Comparison of ENCODE assay signal across 20 mouse cellular contexts in genomic region chr6:30252271-30253010, GRCm38 (mm10). TPM values are rescaled to one million over a fixed set of nuclear protein-coding genes. Genes with fewer than 3 reads are reported as not detected.
DNase-seq lines count a peak whose midpoint lies in the region; ATAC-seq and TF ChIP-seq lines count a peak whose summit lies in the region.
"Had no signal": no experiment of that assay in that cellular context is flagged by ENCODE, and none has a peak within 500 bp of the region (broad histone marks: within the 10 kb centered on the region; RNA-seq: fewer than 3 reads in every experiment).

No protein-coding gene starts in this region.

- DNase-seq in gastrocnemius, adult 2 months, result no peak
- DNase-seq in gastrocnemius, postnatal 36 days, result no peak
- DNase-seq in kidney, adult 9 months, result peak; percentile 7
- DNase-seq in Muller cell, postnatal 12 days (ENCODE audit: inconsistent ontology term), result peak; percentile 63
- peak; percentile 40 for DNase-seq in gonadal fat pad, adult 2 months (ENCODE audit: low read depth)
- DNase-seq in neural tube, embryonic 10.5 days (ENCODE audit: extremely low spot score, low spot score), result no peak
- DNase-seq: adrenal gland, postnatal 25 days; cerebellum, adult 9-11 months; lung, adult 2 months; lung, postnatal 4 days; thymus, adult 18-20 months had no signal

- 88% methylated on average over 5 of the region's 5 CpGs for WGBS in kidney, embryonic 15.5 days
- WGBS in hindbrain, embryonic 12.5 days, result 93% methylated on average over 5 of the region's 5 CpGs

- H3K4me2 ChIP-seq in kidney, embryonic 15.5 days, result no peak overlapping the region
- no peak overlapping the region for H3K4me2 ChIP-seq in hindbrain, embryonic 12.5 days (replicated peaks)
- H3K4me2 ChIP-seq: embryonic facial prominence, embryonic 12.5 days; forebrain, embryonic 12.5 days; hindbrain, embryonic 15.5 days; limb, embryonic 13.5 days; neural tube, embryonic 13.5 days had no signal

- no peak for TF ChIP-seq CTCF in gastrocnemius, adult 2 months (IDR thresholded peaks at IDR 0.05)

- no peaks in the 10 kb centered on the region for H3K27me3 ChIP-seq in kidney, embryonic 15.5 days
- no peaks in the 10 kb centered on the region for H3K27me3 ChIP-seq in hindbrain, embryonic 12.5 days
- H3K27me3 ChIP-seq: embryonic facial prominence, embryonic 12.5 days; forebrain, embryonic 12.5 days; hindbrain, embryonic 15.5 days; limb, embryonic 13.5 days; neural tube, embryonic 13.5 days had no signal

- peaks cover 60% of the 10 kb centered on the region for H3K36me3 ChIP-seq in kidney, embryonic 15.5 days
- H3K36me3 ChIP-seq in hindbrain, embryonic 12.5 days, result peaks cover 18% of the 10 kb centered on the region

- ATAC-seq in kidney, embryonic 15.5 days (replicated peaks; ENCODE audit: low FRiP score), result no peak
- no peak for ATAC-seq in hindbrain, embryonic 12.5 days (ENCODE audit: low FRiP score)
- ATAC-seq: midbrain, embryonic 16.5 days had no signal

- intact Hi-C loops in gastrocnemius, adult 2 months (cut with DNase I), result no loop called here
- intact Hi-C loops in gastrocnemius, postnatal 36 days (cut with DNase I), result no loop called here

- peak overlapping the region; percentile 71 for H3K27ac ChIP-seq in gastrocnemius, adult 2 months
- no peak overlapping the region for H3K27ac ChIP-seq in kidney, embryonic 15.5 days
- H3K27ac ChIP-seq in hindbrain, embryonic 12.5 days, result no peak overlapping the region
- H3K27ac ChIP-seq: embryonic facial prominence, embryonic 12.5 days; forebrain, embryonic 12.5 days; hindbrain, embryonic 15.5 days; left cerebral cortex, adult 2 months; limb, embryonic 13.5 days; neural tube, embryonic 13.5 days had no signal

- no peak overlapping the region for H3K9ac ChIP-seq in kidney, embryonic 15.5 days
- no peak overlapping the region for H3K9ac ChIP-seq in hindbrain, embryonic 12.5 days
- H3K9ac ChIP-seq: embryonic facial prominence, embryonic 12.5 days; forebrain, embryonic 12.5 days; hindbrain, embryonic 15.5 days; limb, embryonic 13.5 days; neural tube, embryonic 13.5 days had no signal

- H3K9me3 ChIP-seq in kidney, embryonic 15.5 days (replicated peaks), result no peaks in the 10 kb centered on the region
- H3K9me3 ChIP-seq in hindbrain, embryonic 12.5 days (replicated peaks), result no peaks in the 10 kb centered on the region
- H3K9me3 ChIP-seq: embryonic facial prominence, embryonic 12.5 days; forebrain, embryonic 12.5 days; hindbrain, embryonic 15.5 days; limb, embryonic 13.5 days; neural tube, embryonic 13.5 days had no signal

- no peaks in the 10 kb centered on the region for H3K4me1 ChIP-seq in kidney, embryonic 15.5 days
- no peaks in the 10 kb centered on the region for H3K4me1 ChIP-seq in hindbrain, embryonic 12.5 days
- H3K4me1 ChIP-seq: embryonic facial prominence, embryonic 12.5 days; forebrain, embryonic 12.5 days; hindbrain, embryonic 15.5 days; limb, embryonic 13.5 days; neural tube, embryonic 13.5 days had no signal

- no peak overlapping the region for H3K4me3 ChIP-seq in gastrocnemius, adult 2 months
- no peak overlapping the region for H3K4me3 ChIP-seq in kidney, embryonic 15.5 days (replicated peaks)
- H3K4me3 ChIP-seq in hindbrain, embryonic 12.5 days, result no peak overlapping the region
- H3K4me3 ChIP-seq: embryonic facial prominence, embryonic 12.5 days; forebrain, embryonic 12.5 days; hindbrain, embryonic 15.5 days; left cerebral cortex, adult 2 months; limb, embryonic 13.5 days; neural tube, embryonic 13.5 days had no signal

RNA-seq across cellular contexts. Expression of gene Ube2h, which starts 51.9 kb away (rescaled TPM):
- 10 to 100 TPM; 39.6 to 81.2 TPM for total RNA-seq in gastrocnemius, adult 2 months (2021)
- total RNA-seq in gastrocnemius, postnatal 36 days (2021), result 10 to 100 TPM; 50.4 to 51.2 TPM
- 50.6 and 50.9 TPM in 2 replicates for polyA plus RNA-seq in kidney, embryonic 15.5 days (2015; fragmentation: Nextera tagmentation; extraction: Ambion mirVana)
- 39.8 and 50.9 TPM in 2 replicates for polyA plus RNA-seq in gonadal fat pad, adult 2 months (2012; rRNA removed)
- polyA plus RNA-seq in hindbrain, embryonic 12.5 days (2016; fragmentation: Nextera tagmentation; extraction: Ambion mirVana), result 72.4 and 76.4 TPM in 2 replicates

Comparison
In these comparisons a context has a peak if more than half of its experiments do, and no peak if none do; other contexts are left out.
1. DNase-seq: peak in kidney, adult 9 months (single experiment), Muller cell, postnatal 12 days (single experiment) and gonadal fat pad, adult 2 months (single experiment); none in gastrocnemius, adult 2 months (single experiment), gastrocnemius, postnatal 36 days (0 of 2) and neural tube, embryonic 10.5 days (single experiment).